ENCODE assay signal across 20 mouse cellular contexts in the genomic region with DNA sequence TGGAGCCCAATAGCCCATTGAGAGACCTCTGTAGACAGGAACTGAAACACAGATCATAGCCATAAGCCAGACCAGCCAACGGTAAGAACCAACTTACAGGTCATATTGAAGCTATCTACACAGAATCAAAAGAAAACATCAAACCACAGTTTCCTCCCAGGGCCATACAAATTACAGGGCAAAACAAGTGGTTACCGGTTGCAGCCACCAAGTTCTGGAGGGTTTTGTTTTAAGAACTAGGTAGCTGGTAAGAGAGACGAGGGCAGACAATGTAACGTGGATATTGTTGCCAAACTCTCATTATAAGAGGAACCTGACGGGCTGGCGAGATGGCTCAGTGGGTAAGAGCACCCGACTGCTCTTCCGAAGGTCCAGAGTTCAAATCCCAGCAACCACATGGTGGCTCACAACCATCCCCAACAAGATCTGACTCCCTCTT. TPM values are rescaled to one million over a fixed set of nuclear protein-coding genes. Genes with fewer than 3 reads are reported as not detected.
DNase-seq lines count a peak whose midpoint lies in the region; ATAC-seq lines count a peak whose summit lies in the region.
"Had no signal": no experiment of that assay in that cellular context is flagged by ENCODE, and none has a peak within 500 bp of the region (broad histone marks: within the 10 kb centered on the region; RNA-seq: fewer than 3 reads in every experiment).

No protein-coding gene starts in this region.

- WGBS in forebrain, embryonic 11.5 days: 91% methylated on average over 8 of the region's 8 CpGs
- WGBS in forebrain, embryonic 15.5 days: 87% methylated on average over 8 of the region's 8 CpGs
- 92% methylated on average over 8 of the region's 8 CpGs for WGBS in neural tube, embryonic 15.5 days

- no peak overlapping the region for H3K27ac ChIP-seq in forebrain, embryonic 11.5 days (ENCODE audit: low read depth, low read length)
- H3K27ac ChIP-seq in forebrain, embryonic 15.5 days (replicated peaks): no peak overlapping the region
- H3K27ac ChIP-seq in neural tube, embryonic 15.5 days (replicated peaks): no peak overlapping the region
- H3K27ac ChIP-seq: hindbrain, embryonic 10.5 days; intestine, embryonic 15.5 days; limb, embryonic 10.5 days had no signal

- no peaks in the 10 kb centered on the region for H3K27me3 ChIP-seq in forebrain, embryonic 11.5 days (ENCODE audit: control insufficient read depth, insufficient read depth, low read length)
- H3K27me3 ChIP-seq in forebrain, embryonic 15.5 days: no peaks in the 10 kb centered on the region
- H3K27me3 ChIP-seq in neural tube, embryonic 15.5 days (replicated peaks): no peaks in the 10 kb centered on the region
- H3K27me3 ChIP-seq: intestine, embryonic 15.5 days; megakaryocyte, embryonic 14.5 days had no signal

- no peak overlapping the region for H3K9ac ChIP-seq in forebrain, embryonic 11.5 days (ENCODE audit: low read length)
- no peak overlapping the region for H3K9ac ChIP-seq in forebrain, embryonic 15.5 days (replicated peaks)
- no peak overlapping the region for H3K9ac ChIP-seq in neural tube, embryonic 15.5 days (replicated peaks)
- H3K9ac ChIP-seq: intestine, embryonic 15.5 days had no signal

- H3K4me1 ChIP-seq in forebrain, embryonic 11.5 days (replicated peaks; ENCODE audit: control insufficient read depth, insufficient read depth, low read length): no peaks in the 10 kb centered on the region
- no peaks in the 10 kb centered on the region for H3K4me1 ChIP-seq in forebrain, embryonic 15.5 days
- H3K4me1 ChIP-seq in neural tube, embryonic 15.5 days: no peaks in the 10 kb centered on the region
- H3K4me1 ChIP-seq: hindbrain, embryonic 10.5 days; intestine, embryonic 15.5 days; limb, embryonic 10.5 days had no signal

- H3K36me3 ChIP-seq in forebrain, embryonic 11.5 days (ENCODE audit: control insufficient read depth, insufficient read depth, low read length): no peaks in the 10 kb centered on the region
- H3K36me3 ChIP-seq in forebrain, embryonic 15.5 days: no peaks in the 10 kb centered on the region
- H3K36me3 ChIP-seq in neural tube, embryonic 15.5 days: no peaks in the 10 kb centered on the region
- H3K36me3 ChIP-seq: G1E; hindbrain, embryonic 10.5 days; intestine, embryonic 15.5 days; limb, embryonic 10.5 days had no signal

- peak; percentile 19 for DNase-seq in thymus, postnatal 25 days
- DNase-seq in thymus, postnatal 36 days: no peak
- peak; percentile 45 to 55 for DNase-seq in monocyte, adult 2 months (ENCODE audit: low read depth in 1 of 2, low spot score in 2 of 2)
- DNase-seq in forebrain, embryonic 11.5 days (ENCODE audit: low spot score): no peak
- DNase-seq: cerebellum, adult 18-20 months; gastrocnemius, postnatal 10 days; kidney, postnatal 10 days; lung, adult 2 months; right cerebral cortex, postnatal 4 days had no signal

- ATAC-seq in activated CD4-positive, CD25-positive, alpha-beta regulatory T cell, adult 4 months: peak; percentile 91
- ATAC-seq in forebrain, embryonic 11.5 days (replicated peaks; ENCODE audit: low FRiP score): no peak
- ATAC-seq in forebrain, embryonic 15.5 days (replicated peaks): no peak
- ATAC-seq in neural tube, embryonic 15.5 days (ENCODE audit: low FRiP score): no peak
- ATAC-seq: forebrain, embryonic 16.5 days; intestine, embryonic 15.5 days had no signal

- H3K4me2 ChIP-seq in forebrain, embryonic 11.5 days (ENCODE audit: low read depth, low read length, severe bottlenecking): no peak overlapping the region
- no peak overlapping the region for H3K4me2 ChIP-seq in forebrain, embryonic 15.5 days (replicated peaks)
- no peak overlapping the region for H3K4me2 ChIP-seq in neural tube, embryonic 15.5 days
- H3K4me2 ChIP-seq: heart, embryonic 11.5 days; intestine, embryonic 15.5 days had no signal

- H3K4me3 ChIP-seq in forebrain, embryonic 11.5 days (ENCODE audit: low read depth, low read length): no peak overlapping the region
- H3K4me3 ChIP-seq in forebrain, embryonic 15.5 days: no peak overlapping the region
- H3K4me3 ChIP-seq in neural tube, embryonic 15.5 days (replicated peaks): no peak overlapping the region
- H3K4me3 ChIP-seq: hindbrain, embryonic 10.5 days; intestine, embryonic 15.5 days; limb, embryonic 10.5 days; megakaryocyte, embryonic 14.5 days; myocyte had no signal

- no peaks in the 10 kb centered on the region for H3K9me3 ChIP-seq in forebrain, embryonic 11.5 days (ENCODE audit: control insufficient read depth, low read length)
- H3K9me3 ChIP-seq in forebrain, embryonic 15.5 days: no peaks in the 10 kb centered on the region
- H3K9me3 ChIP-seq in neural tube, embryonic 15.5 days (replicated peaks): no peaks in the 10 kb centered on the region
- H3K9me3 ChIP-seq: G1E; hindbrain, embryonic 10.5 days; intestine, embryonic 15.5 days; limb, embryonic 10.5 days; megakaryocyte, embryonic 14.5 days had no signal

RNA-seq across cellular contexts. Expression of a gene that starts 13.2 kb away (rescaled TPM):
- 10 to 100 TPM in 1 of 2 experiments, 1 to 10 TPM in 1; 4.2 to 12.0 TPM for polyA plus RNA-seq in activated CD4-positive, CD25-positive, alpha-beta regulatory T cell, adult 4 months (2017; shearing (Covaris generic))
- polyA plus RNA-seq in forebrain, embryonic 11.5 days (2014; fragmentation: Nextera tagmentation; extraction: Ambion mirVana): 1.3 and 1.4 TPM in 2 replicates
- polyA plus RNA-seq in forebrain, embryonic 15.5 days (2015; fragmentation: Nextera tagmentation; extraction: Ambion mirVana): 0.27 and 0.56 TPM in 2 replicates
- polyA plus RNA-seq in neural tube, embryonic 15.5 days (2015; fragmentation: Nextera tagmentation; extraction: Ambion mirVana): 0.78 and 73.0 TPM in 2 replicates

Comparison
In these comparisons a context has a peak if more than half of its experiments do, and no peak if none do; other contexts are left out.
1. DNase-seq: peak in thymus, postnatal 25 days (single experiment) and monocyte, adult 2 months (2 of 2); none in thymus, postnatal 36 days (0 of 2) and forebrain, embryonic 11.5 days (single experiment).